Mouse (Mus musculus) kidney, adult 11 months (tissue): Measurements from ENCODE around the gene Phxr2.
A peak's percentile ranks its signal among the peaks of the same experiment; 100 is the strongest.
"Not testable (repeated sequence)": the region's sequence is repeated elsewhere in the genome, so short reads cannot be mapped to it uniquely, and the experiment has no call there.

ENCODE experiments used
- DNase-seq: peaks from one replicate; pipeline ENCODE4 v3.0.0; 2022

Gene Phxr2

DNA sequence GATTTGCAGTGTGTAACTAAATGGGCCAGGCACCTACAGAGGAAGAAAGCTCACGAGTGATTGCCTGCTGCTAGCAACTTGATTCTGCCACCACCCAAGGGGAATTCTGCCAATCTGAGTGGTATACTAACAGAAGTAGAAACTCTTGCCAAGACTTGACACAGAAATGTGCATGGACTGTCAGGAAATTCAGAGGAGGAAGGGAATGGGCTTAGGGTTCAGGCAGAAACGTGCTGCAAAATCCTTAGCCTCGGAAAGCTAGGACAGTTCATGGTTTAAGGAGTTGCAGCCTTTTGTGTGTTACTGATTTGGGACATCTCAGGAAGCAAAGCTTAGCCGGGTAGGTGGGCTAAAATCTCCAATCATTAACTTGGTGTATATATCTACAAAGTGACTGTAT lies at the start of gene Phxr2:
Gene Phxr2, minus strand, starts transcription at position 101 of the 400 bp plus-strand sequence.
- DNase-seq = no peak

DNA sequence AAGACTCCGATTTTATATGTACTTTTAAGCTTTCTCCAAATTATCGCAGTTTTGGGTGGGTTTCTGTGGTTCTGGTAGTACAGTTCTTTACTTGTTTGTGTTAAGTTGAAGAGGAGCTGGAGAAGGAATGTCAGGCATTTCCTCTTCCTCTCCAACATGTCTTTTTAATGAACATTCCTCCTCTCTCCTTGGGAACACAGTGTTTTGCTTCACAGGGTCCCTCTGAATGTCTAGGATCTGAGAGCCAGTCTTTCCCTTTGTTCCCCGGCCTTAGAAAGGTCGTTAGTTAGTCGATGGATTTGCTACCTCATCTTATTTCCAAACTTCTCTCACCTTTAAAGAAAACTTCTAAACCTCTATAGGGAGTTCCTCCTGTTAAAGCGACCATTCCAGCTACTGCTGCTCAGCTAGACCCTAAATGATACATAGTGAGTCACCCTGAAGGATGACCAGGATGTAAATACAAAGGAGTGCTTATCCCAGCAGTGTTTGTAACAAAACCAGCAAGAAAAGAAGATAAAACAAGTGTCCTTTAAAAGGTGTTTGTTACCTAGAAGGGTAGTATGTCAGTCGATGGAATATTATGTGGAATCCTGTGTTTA lies 46.9 kb upstream of the Phxr2 start:
- no peak for DNase-seq

DNA sequence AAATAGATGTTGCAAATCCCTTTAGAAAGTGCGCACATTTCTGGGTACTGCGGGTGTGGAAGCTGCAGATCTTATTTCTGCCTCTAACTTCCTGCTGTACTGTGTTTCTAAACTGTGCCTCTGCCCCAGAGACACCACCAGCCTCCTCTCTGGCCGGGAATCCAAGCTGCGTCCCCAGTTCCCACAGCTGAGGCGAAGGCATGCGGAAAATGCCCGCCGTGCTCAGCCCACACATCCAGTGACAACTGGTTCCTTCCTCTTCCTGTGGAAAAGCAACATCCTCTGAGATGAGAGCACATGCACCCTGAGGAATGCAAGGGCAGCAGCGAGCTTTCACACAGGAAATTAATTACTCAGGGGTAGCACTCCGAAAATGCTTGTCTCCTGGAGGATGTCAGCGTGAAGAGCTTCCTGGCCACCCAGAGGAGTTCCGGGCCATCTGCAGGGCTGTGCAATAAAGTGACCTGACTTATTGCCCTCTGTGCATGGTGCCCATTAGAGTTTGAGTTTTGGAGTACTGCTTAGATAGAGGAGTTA lies 45.9 kb upstream of the Phxr2 start:
- DNase-seq = peak; percentile 73

DNA sequence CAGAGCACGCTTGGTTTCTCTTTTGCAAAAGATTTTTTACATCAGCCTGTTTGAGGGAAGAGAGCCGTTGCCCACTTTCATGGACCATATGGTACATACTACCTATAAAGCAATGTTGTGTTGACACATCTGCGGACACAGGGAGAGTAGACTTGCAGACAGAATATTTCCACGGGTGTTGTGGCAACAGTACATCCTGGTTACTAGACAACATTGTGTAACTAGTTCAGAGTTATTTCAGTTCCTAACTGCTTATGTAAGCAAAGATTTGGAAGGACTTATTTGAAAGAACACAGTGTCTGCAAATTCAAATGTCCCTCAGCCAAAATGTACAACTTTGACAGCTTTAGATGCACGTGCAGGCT lies 43.6 kb upstream of the Phxr2 start:
- DNase-seq = no peak

DNA sequence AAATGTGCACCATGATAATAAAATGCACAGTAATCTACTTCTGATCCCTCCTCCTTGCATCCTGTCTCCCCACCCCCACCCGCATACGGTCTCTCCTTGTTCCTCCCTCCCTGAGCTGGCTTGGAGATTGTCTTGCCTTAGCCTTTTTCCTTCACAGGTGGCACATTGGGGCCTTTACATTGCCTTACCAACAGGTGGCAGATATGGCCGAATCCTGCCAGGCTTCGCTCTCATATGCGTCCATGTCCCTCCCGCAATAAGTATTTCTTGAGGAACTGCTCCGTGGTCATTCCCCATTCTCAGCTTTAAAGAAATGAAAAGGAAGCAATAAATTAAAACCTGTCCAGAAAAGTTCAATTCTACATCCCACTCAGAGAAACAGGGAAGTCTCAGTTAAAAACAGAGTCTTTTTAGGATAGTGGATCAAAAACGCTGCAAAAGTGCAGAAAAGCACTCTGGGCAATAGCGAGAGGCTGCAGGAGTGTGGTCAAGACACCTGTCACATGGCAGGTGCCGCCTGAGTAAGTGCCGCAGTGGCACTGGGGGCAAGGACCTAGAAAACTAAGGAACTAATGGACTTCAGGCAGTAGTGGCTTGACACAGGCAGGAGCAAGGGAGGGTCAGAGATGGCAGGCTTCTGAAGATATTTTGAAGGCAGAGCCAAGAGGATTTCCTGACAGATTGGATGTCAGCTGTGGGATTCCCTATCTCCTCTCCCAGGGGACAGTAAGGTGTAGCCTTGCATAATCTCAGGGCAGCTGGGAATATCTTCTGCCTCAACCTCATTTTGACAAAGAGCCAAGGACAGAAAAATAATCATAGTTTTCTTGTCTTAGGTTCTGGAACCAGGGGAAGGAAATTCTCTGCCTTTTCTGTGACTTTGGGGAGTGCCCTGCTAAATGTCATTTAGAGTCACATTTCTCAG lies 43.0 kb upstream of the Phxr2 start:
- peak; percentile 24 for DNase-seq

DNA sequence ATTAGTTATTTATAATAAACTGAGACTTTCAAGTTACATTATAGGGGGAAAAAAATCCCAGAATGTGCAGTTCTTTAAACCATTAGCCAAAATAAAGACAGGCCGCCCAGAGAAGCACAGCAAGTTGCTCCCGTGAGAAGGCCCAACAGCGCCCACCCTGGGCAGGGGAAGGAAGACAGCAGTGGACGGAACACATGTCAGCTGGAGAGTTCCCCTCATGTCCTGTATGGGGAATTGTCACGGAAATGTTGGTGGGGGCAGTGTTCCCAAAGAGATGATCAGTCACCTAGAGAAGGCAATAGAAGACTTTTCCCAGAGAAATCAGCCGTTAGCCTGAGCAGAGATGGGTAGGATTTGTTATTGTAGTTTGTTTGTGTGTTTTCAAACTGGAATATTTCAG lies 42.3 kb upstream of the Phxr2 start:
- DNase-seq = no peak

DNA sequence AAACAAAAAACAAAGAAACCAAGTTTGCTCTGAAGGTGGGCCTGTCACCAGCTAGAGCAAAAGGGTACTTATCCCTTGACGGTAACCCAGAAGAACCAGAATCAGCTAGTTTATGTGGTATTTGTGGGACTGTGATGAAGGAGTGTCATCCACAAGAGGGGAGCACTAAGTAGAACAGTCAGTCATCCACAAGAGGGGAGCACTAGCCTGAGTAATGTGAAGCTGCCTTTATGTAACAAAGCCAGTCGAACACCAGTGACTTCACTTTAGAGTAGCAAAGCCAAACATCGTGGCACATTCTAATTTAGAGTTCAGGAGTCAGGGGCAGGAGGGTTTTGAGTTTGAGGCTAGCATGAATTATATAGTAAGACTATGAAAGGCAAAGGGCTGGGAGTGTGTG lies 40.3 kb upstream of the Phxr2 start:
- no peak for DNase-seq

DNA sequence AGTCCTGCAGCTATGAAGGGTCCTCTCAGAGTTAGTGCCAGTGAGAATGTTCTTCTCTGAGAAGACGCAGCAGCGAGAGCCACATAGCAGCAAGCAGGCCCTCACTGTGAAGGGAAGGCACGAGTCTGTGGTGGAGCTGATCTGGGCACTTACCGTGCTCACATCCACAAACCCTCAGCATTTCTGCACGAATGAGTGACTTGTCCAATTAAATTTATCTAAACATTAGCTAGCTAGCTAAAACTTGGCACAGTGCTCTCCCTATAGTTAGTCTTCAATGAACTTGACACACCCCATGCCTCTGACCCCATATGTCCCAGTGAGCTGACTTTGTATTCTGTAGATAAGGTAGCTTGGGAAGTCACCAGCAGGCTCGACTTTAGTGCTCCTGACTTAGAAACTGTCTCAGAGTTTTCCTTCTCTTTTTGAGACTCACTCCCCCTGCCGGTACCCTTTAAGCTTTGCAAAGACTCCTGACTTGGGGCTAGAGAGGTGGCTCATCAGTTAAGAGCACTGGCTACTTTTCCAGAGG lies 39.7 kb upstream of the Phxr2 start:
- peak; percentile 68 for DNase-seq

GRCm38 (mm10) chr10:99164871-99165477 lies 38.8 kb upstream of the Phxr2 start:
- DNase-seq = no peak

GRCm38 (mm10) chr10:99163002-99163401 lies 36.9 kb upstream of the Phxr2 start:
- no peak for DNase-seq

- no peak for DNase-seq
These were observed 36.0 kb upstream of the Phxr2 start for GRCm38 (mm10) chr10:99161987-99162582.

DNA sequence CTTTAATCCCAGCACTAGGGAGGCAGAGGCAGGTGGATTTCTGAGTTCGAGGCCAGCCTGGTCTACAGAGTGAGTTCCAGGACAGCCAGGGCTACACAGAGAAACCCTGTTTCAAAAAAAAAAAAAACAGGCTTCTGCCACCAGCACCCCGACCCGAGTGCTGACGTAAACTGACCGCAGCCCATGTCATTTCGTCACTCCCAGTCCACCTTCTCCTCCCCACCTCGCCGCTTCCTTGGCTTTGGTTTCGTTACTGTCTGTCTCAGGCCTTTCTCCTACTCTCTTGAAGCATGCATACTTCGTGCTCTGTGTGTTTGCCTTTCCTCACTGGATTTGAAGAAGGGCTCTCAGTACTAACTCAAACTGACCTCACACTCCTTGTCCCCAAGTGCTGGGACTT lies 31.6 kb upstream of the Phxr2 start:
- not testable (repeated sequence) for DNase-seq

DNA sequence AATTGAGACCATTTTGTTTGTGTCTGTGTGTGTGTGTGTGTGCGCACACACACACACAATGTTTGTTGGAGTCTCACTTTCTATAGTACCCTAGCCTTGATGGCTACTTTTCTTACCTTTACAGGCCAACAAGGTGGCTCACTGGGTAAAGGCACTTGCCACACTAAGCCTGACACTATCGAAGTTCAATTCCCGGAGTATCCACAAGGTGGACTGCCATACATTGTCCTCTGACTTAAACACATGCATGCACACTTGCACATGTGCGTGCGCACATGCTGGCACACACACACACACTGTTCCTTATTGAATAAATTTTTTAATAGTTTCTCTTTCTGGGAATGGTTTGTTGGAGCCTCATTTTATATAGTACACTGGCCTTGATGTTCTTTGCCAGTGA lies 30.7 kb upstream of the Phxr2 start:
- no peak for DNase-seq

DNA sequence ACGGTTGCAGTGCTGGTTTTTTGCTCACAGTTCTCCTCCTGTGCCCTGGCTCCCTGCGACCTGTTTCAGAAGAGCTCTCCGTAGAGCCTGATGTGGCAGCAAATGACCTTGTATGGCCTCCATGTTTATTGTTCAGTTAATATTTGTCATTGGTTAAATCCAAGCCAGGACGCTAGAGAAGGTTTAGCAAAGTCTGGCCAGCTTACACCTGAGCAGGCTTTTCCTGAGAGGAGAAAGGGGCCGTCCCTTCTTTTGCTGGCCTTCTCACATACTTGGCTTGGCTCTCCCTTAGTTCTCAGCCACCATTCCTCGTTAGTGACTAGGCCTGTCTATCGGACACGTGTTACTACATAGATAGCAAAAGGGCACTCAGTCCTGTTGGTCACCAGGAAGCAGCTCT lies 28.5 kb upstream of the Phxr2 start:
- no peak for DNase-seq

DNA sequence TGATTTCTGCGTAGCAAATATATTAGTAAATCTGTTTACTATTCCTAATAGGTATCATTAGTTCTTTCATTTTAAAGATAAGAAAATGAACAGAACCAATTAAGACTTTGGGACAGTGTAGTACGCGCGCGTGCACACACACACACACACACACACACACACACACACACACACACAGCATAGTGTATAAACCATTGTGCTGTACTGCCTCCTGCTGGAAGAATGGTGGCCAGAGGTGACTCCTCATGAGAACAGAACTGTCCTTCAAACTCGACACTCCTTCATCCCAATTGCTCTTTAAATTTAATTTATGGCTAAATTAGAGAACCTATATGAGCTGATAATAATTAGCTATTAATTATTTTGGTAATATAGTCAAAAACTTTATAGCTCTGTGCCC lies 25.9 kb upstream of the Phxr2 start:
- DNase-seq = no peak

- DNase-seq = no peak
These were observed 25.5 kb upstream of the Phxr2 start for GRCm38 (mm10) chr10:99151580-99151979.

DNA sequence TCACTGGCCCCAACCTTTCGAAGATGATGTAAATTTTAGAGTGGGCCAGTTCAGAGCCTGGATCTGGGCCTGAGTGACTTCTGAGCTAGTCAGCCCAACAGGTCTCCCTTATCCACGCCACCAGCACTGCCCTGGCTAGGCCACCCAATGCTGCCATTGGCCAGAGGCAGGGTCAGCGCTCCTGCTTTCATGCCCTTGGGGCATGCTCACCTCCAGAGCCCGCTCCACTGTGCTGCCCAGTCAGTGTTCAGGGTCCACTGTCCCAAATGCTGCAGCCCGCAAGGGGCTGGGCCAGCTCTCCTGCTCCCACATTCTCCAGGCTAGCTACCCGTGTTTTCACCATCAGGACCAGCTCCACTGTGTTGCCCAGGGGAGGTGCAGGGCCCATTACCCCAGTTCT lies 23.9 kb upstream of the Phxr2 start:
- no peak for DNase-seq

DNA sequence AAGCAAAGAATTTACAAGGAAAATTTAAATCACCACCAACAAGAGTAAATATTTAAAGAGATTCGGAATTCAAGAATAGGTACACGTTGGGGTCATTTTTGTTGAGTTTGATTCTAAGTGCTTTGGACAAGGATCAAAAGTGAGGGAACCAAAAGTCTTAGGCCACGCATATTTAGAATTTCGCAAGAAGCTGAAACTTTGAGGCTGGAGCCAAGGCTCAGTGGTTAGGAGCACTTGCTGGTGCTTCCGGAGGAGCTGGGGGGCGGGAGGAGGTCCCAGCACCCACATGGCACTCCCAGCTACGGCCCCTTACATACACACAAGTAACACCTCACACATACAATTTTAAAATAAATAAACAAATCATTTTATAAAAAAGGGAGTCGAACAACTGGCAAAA lies 20.5 kb upstream of the Phxr2 start:
- DNase-seq = no peak

DNA sequence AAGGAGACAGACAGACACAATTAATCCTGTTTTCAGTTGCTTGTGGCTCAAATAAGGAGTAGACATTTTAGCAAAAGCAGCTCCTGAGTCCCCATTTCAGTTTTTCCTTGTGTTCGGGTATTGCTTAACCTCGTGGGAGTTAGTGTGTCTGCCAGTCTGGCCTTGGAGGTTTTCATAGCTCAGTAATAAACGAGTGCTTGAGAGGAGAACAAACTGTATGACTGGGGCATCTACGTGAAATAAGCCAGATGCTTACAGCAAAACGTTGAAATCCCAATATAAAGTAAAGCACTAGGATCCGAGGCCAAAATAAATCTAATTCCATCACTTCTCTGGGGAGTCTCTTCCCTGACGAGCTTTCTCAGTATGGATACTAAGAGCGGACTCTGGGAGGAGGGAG lies 19.5 kb upstream of the Phxr2 start:
- no peak for DNase-seq

- DNase-seq = no peak
These were observed 10.2 kb upstream of the Phxr2 start for GRCm38 (mm10) chr10:99136337-99136736.

- DNase-seq = no peak
These were observed 7.3 kb upstream of the Phxr2 start for GRCm38 (mm10) chr10:99133321-99133875.

DNA sequence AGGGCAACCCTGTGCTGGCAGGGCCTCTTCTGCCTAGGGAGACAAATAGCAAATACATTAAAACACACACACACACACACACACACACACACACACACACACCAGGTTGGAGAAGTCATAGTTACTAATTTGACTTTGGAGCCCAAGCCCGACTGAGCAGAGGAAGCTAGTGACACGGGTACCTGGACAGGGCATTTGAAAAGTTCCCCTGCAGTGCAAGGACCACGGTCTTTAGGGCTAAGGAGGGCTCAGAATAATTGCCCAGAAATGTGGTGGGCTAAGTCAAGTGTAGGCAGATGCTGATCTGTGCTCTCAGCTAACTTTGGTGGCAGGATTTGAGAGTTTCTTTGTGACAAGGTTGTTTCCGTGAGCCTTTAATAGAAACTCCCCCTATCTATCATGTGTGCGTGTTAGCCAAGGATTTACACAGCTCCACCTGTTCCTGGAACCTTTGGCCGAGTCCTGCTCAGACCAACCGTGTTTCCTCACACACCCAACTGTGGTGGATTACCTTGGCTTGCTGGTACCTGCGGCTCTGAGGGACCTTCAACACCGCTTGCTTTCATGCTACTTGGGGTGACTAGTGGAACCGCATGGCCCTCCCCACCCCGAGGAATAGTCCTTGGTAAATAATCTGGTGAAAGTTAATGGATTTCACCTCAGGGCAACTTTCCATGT lies 6.6 kb upstream of the Phxr2 start:
- no peak for DNase-seq
